Mouse (Mus musculus): ENCODE measurements at regions not wholly inside any gene's neighbourhood (a gene's known extent, or its start where the extent isn't known, plus 50 kb on each side); places are given as distances from the start of the nearest gene placed in this dataset.

DNA sequence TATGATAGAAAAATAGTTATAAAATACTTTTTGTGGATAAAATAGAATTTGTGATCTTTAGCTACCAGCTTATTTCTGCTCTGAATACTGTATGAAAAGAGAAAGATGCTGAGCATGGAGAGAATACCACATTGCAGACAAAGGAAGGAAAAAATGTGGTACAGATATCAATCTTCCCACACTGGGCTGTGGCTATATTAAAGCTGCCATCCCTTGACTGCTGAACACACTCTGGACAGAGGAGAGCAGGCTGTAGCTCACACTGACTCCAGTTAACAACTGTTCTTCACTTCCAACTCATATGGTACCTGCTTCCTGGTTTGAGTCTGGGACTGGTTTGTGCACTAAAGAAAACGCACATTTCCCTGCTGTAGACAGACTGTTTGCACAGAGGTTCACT, 76.7 kb upstream of the Try4 start:
- no peaks in the 10 kb centered on the region for H3K27me3 ChIP-seq (ENCODE audit: control insufficient read depth, insufficient read depth, low read length)
- H3K4me3 ChIP-seq (ENCODE audit: insufficient read depth in 1 of 2, low read depth in 2 of 2, low read length in 2 of 2): no peak overlapping the region
- no peak for TF ChIP-seq EP300 (IDR thresholded peaks at IDR 0.05; ENCODE audit: low read depth)
- no peak for TF ChIP-seq CTCF (IDR thresholded peaks at IDR 0.05; ENCODE audit: low read depth)
- ATAC-seq (ENCODE audit: insufficient read depth) (no peak), DNase-seq (ENCODE audit: low read depth in 3 of 3, low spot score in 3 of 3) (no peak)
- no peaks in the 10 kb centered on the region for H3K4me1 ChIP-seq (replicated peaks; ENCODE audit: control insufficient read depth in 2 of 2, insufficient read depth in 2 of 2, low read length in 1 of 2)
- no peaks in the 10 kb centered on the region for H3K9me3 ChIP-seq (ENCODE audit: control insufficient read depth, low read length)
- H3K9ac ChIP-seq (replicated peaks): no peak overlapping the region
- H3K27ac ChIP-seq: no peak overlapping the region
- no peaks in the 10 kb centered on the region for H3K36me3 ChIP-seq (replicated peaks; ENCODE audit: control insufficient read depth, insufficient read depth, low read depth)
- H3K4me2 ChIP-seq (ENCODE audit: low read depth): no peak overlapping the region
- WGBS (ENCODE audit: insufficient replicate concordance): 22% methylated on average over 1 of the region's 1 CpGs

GRCm38 (mm10) chr6:41218415-41218814, 83.7 kb upstream of the Try4 start:
- H3K27ac ChIP-seq: no peak overlapping the region
- DNase-seq (ENCODE audit: low read depth in 3 of 3, low spot score in 3 of 3) (no peak), ATAC-seq (ENCODE audit: insufficient read depth) (no peak)
- 28% methylated on average over 7 of the region's 7 CpGs for WGBS (ENCODE audit: insufficient replicate concordance)
- no peak overlapping the region for H3K4me2 ChIP-seq (ENCODE audit: low read depth)
- TF ChIP-seq CTCF (IDR thresholded peaks at IDR 0.05; ENCODE audit: low read depth) (no peak), EP300 (IDR thresholded peaks at IDR 0.05; ENCODE audit: low read depth) (no peak)
- H3K27me3 ChIP-seq (ENCODE audit: control insufficient read depth, insufficient read depth, low read length): no peaks in the 10 kb centered on the region
- H3K4me1 ChIP-seq (replicated peaks; ENCODE audit: control insufficient read depth in 2 of 2, insufficient read depth in 2 of 2, low read length in 1 of 2): no peaks in the 10 kb centered on the region; a peak in 1 of 4 replicates
- H3K9me3 ChIP-seq (ENCODE audit: control insufficient read depth, low read length): no peaks in the 10 kb centered on the region
- H3K4me3 ChIP-seq (ENCODE audit: insufficient read depth in 1 of 2, low read depth in 2 of 2, low read length in 2 of 2): no peak overlapping the region
- no peaks in the 10 kb centered on the region for H3K36me3 ChIP-seq (replicated peaks; ENCODE audit: control insufficient read depth, insufficient read depth, low read depth)
- no peak overlapping the region for H3K9ac ChIP-seq (replicated peaks)

DNA sequence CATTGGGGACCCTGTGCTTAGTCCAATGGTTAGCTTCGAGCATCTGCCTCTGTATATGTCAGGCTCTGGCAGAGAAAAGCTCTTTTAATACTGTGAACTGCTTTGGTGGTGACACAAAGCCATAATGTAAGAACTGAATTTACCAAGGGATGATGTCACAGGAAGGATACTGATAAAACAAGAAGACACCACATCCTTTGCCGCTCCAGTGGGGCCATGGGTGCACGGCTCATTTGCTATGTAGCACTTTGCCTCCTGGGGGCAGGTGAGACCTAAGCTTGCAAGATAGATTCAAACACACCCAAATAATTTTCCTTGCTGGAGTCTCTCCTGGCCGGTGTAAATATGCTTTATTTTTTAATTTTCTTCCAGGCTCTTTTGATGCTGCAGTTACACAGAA, 86.2 kb upstream of the Try4 start:
- Histone ChIP-seq H3K27me3 (ENCODE audit: control insufficient read depth, insufficient read depth, low read length) (no peaks in the 10 kb centered on the region), H3K4me3 (ENCODE audit: insufficient read depth in 1 of 2, low read depth in 2 of 2, low read length in 2 of 2) (no peak overlapping the region), H3K27ac (no peak overlapping the region), H3K9ac (replicated peaks) (no peak overlapping the region), H3K4me1 (replicated peaks; ENCODE audit: control insufficient read depth in 2 of 2, insufficient read depth in 2 of 2, low read length in 1 of 2) (no peaks in the 10 kb centered on the region; a peak in 1 of 4 replicates), H3K4me2 (ENCODE audit: low read depth) (no peak overlapping the region), H3K9me3 (ENCODE audit: control insufficient read depth, low read length) (no peaks in the 10 kb centered on the region), H3K36me3 (replicated peaks; ENCODE audit: control insufficient read depth, insufficient read depth, low read depth) (no peaks in the 10 kb centered on the region)
- no peak for DNase-seq (ENCODE audit: low read depth in 3 of 3, low spot score in 3 of 3)
- TF ChIP-seq CTCF (IDR thresholded peaks at IDR 0.05; ENCODE audit: low read depth) (no peak), EP300 (IDR thresholded peaks at IDR 0.05; ENCODE audit: low read depth) (no peak)
- no peak for ATAC-seq (ENCODE audit: insufficient read depth)
- WGBS (ENCODE audit: insufficient replicate concordance): 49% methylated on average over 4 of the region's 4 CpGs

GRCm38 (mm10) chr6:41205864-41206263, 96.2 kb upstream of the Try4 start:
- H3K4me1 ChIP-seq (replicated peaks; ENCODE audit: control insufficient read depth in 2 of 2, insufficient read depth in 2 of 2, low read length in 1 of 2): no peaks in the 10 kb centered on the region
- H3K27me3 ChIP-seq (ENCODE audit: control insufficient read depth, insufficient read depth, low read length): no peaks in the 10 kb centered on the region
- no peak overlapping the region for H3K4me2 ChIP-seq (ENCODE audit: low read depth)
- ATAC-seq (ENCODE audit: insufficient read depth) (no peak), DNase-seq (ENCODE audit: low read depth in 3 of 3, low spot score in 3 of 3) (no peak)
- H3K27ac ChIP-seq: no peak overlapping the region
- no peak overlapping the region for H3K9ac ChIP-seq (replicated peaks)
- no peaks in the 10 kb centered on the region for H3K9me3 ChIP-seq (ENCODE audit: control insufficient read depth, low read length)
- TF ChIP-seq EP300 (IDR thresholded peaks at IDR 0.05; ENCODE audit: low read depth) (no peak), CTCF (IDR thresholded peaks at IDR 0.05; ENCODE audit: low read depth) (no peak)
- WGBS (ENCODE audit: insufficient replicate concordance): 23% methylated on average over 4 of the region's 4 CpGs
- no peaks in the 10 kb centered on the region for H3K36me3 ChIP-seq (replicated peaks; ENCODE audit: control insufficient read depth, insufficient read depth, low read depth)
- no peak overlapping the region for H3K4me3 ChIP-seq (ENCODE audit: insufficient read depth in 1 of 2, low read depth in 2 of 2, low read length in 2 of 2)

- Histone ChIP-seq H3K4me3 (ENCODE audit: insufficient read depth in 1 of 2, low read depth in 2 of 2, low read length in 2 of 2) (no peak overlapping the region), H3K4me1 (replicated peaks; ENCODE audit: control insufficient read depth in 2 of 2, insufficient read depth in 2 of 2, low read length in 1 of 2) (no peaks in the 10 kb centered on the region), H3K4me2 (ENCODE audit: low read depth) (no peak overlapping the region), H3K27me3 (ENCODE audit: control insufficient read depth, insufficient read depth, low read length) (no peaks in the 10 kb centered on the region), H3K9ac (replicated peaks) (no peak overlapping the region), H3K9me3 (ENCODE audit: control insufficient read depth, low read length) (no peaks in the 10 kb centered on the region), H3K27ac (no peak overlapping the region), H3K36me3 (replicated peaks; ENCODE audit: control insufficient read depth, insufficient read depth, low read depth) (no peaks in the 10 kb centered on the region)
- no peak for DNase-seq (ENCODE audit: low read depth in 3 of 3, low spot score in 3 of 3)
- no peak for ATAC-seq (ENCODE audit: insufficient read depth)
- TF ChIP-seq CTCF (IDR thresholded peaks at IDR 0.05; ENCODE audit: low read depth): no peak
- no peak for TF ChIP-seq EP300 (IDR thresholded peaks at IDR 0.05; ENCODE audit: low read depth)
- WGBS (ENCODE audit: insufficient replicate concordance): 80% methylated on average over 1 of the region's 1 CpGs
Observed at GRCm38 (mm10) chr6:41202882-41203281, 99.2 kb upstream of the Try4 start.

All from liver, embryonic 14.5 days (tissue).